Mouse (Mus musculus) erythroblast, embryonic 14.5 days (primary cell): ENCODE measurements around the gene Ksr1. TPM values are rescaled to one million over a fixed set of nuclear protein-coding genes. Genes with fewer than 3 reads are reported as not detected.

Source experiments
- H3K27me3 ChIP-seq: 2 replicates; pipeline ENCODE4 v1.6.1; 2012; ENCODE audit warnings: inconsistent platforms; ENCODE audit not compliant: control insufficient read depth
- H3K36me3 ChIP-seq: 2 replicates; pipeline ENCODE4 v1.6.1; 2012; ENCODE audit warnings: mild to moderate bottlenecking, inconsistent platforms; ENCODE audit not compliant: control insufficient read depth
- H3K4me1 ChIP-seq: 2 replicates; pipeline ENCODE4 v1.6.1; 2012; ENCODE audit warnings: inconsistent platforms; ENCODE audit not compliant: control insufficient read depth
- H3K4me3 ChIP-seq: replicated peaks from 2 replicates; pipeline ENCODE3; 2012; ENCODE audit warnings: moderate library complexity, mild to moderate bottlenecking, inconsistent platforms
- H3K9me3 ChIP-seq: 2 replicates; pipeline ENCODE4 v1.6.1; 2012; ENCODE audit warnings: low read length, inconsistent platforms, mixed read lengths; ENCODE audit not compliant: control insufficient read depth
- GATA1 ChIP-seq: IDR thresholded peaks from 2 replicates; pipeline ENCODE4 v1.6.1; 2012; ENCODE audit warnings: low read length, inconsistent platforms, mixed read lengths
- TAL1 ChIP-seq: IDR thresholded peaks from 3 replicates; pipeline ENCODE4 v1.6.1; 2012; ENCODE audit warnings: low read length, inconsistent platforms, mixed read lengths
- polyA plus RNA-seq: library from polyadenylated mRNA; stranded (reverse); fragments of >175 nt; gene quantifications from 2 replicates; pipeline ENCODE4 v1.2.3, GENCODE M21; 2012

Gene Ksr1
- polyA plus RNA-seq, 1 experiment: 4.4 TPM

DNA sequence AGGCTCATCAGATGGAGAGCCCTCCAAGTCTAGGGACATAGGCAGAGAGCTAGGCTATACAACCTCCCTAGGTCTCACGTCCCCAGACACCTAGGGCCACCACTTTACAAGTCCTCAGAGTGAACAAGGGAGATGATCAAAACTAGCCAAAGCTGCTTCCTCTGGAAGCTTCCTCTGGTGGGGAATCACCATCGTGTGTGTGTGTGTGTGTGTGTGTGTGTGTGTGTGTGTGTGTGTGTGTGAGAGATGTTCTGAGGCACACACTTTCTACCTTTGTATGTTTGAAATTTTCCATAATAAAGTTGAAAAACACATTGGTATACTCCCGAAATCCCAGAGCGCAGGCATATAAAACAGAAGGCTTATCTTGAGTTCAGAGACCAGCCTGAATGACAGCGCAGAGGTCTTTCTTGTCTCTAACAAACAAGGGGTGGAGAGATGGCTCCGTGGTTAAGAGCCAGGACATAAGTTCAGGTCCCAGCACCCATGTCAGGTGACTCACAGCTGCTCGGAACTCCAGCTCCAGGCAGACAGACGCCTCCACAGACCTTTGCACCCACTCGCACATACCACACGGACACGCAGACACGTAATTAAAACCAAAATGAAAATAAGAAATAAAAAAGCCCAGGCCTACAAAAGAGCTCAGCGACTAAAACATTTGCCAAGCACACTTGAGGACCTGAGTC, 11.6 kb downstream of the Ksr1 start:
- TF ChIP-seq GATA1 (no peak), TAL1 (no peak)
- no peak overlapping the region for H3K4me3 ChIP-seq
- H3K36me3 ChIP-seq: no peaks in the 10 kb centered on the region
- H3K9me3 ChIP-seq: peaks cover 3% of the 10 kb centered on the region
- no peaks in the 10 kb centered on the region; the same call in 1 of the 2 replicates for H3K4me1 ChIP-seq
- H3K27me3 ChIP-seq: no peaks in the 10 kb centered on the region

DNA sequence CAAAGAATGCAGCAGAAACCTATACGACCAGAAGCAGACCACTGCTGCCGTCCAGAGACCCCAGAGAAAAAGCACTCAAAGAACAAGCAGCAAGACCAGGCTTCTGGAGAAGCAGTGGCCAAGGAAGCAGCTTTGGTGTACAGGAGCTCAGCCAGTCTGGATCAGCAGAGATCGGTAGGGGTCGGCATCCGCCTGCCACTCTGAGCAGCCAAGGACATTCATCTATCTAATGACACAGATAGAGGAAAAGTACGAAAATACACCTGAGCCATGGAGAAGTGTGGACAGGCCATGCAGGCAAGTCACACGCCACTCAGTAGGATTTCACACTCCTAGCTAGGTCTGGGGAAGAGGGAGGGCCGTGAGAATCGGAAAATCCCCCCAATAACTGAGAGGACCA, 12.2 kb downstream of the Ksr1 start:
- peaks cover 3% of the 10 kb centered on the region for H3K9me3 ChIP-seq
- peaks cover 2% of the 10 kb centered on the region; the same call in 1 of the 2 replicates for H3K4me1 ChIP-seq
- no peaks in the 10 kb centered on the region for H3K36me3 ChIP-seq
- H3K4me3 ChIP-seq: no peak overlapping the region
- H3K27me3 ChIP-seq: no peaks in the 10 kb centered on the region
- TF ChIP-seq TAL1 (no peak), GATA1 (no peak)

DNA sequence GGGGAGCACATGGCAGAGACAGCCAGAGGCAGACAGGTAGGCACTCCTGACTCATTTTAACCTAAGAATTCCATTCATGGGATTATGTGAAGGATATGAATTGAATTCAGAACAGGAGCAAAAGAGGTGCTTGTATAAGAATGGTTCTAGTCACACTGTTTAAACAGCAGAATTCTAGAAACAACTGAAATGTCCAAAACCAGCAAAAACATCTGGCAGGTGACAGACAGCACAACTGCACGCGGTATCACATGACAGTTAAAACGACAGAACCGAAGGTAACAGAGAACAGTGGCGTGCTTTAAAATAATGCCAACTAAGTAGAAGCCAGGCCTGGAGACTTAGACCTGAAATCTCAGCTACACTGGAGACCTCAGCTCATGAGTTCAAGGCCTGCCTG, 13.2 kb downstream of the Ksr1 start:
- peaks cover 3% of the 10 kb centered on the region for H3K9me3 ChIP-seq
- H3K27me3 ChIP-seq: no peaks in the 10 kb centered on the region
- no peaks in the 10 kb centered on the region for H3K36me3 ChIP-seq
- no peak overlapping the region for H3K4me3 ChIP-seq
- H3K4me1 ChIP-seq: peaks cover 2% of the 10 kb centered on the region; the same call in 1 of the 2 replicates
- TF ChIP-seq TAL1 (no peak), GATA1 (no peak)

DNA sequence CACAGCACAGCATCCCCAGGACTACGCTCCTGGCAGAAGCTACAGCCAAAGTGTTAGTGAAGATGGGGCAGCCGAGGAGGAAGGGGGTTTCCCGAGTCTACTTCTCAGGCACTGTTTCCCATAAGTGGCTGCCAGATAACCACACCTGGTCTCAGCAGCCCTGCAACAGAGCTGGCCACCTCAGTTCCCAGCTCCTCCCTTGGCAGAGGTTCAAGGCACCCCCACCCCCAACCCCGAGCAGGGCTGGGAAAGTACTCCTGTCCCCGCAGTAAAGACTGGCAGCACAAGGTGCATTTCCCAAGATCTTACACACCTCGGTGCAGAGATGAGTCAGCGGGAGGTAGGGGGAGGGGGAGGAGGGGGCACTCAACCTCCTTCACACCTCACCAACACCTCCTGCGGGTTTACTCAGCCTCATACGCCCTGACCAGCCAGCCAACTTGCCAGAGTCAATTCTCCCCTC, 14.2 kb downstream of the Ksr1 start:
- H3K4me1 ChIP-seq: peaks cover 2% of the 10 kb centered on the region; the same call in 1 of the 2 replicates
- no peak overlapping the region for H3K4me3 ChIP-seq
- TF ChIP-seq TAL1 (no peak), GATA1 (no peak)
- peaks cover 3% of the 10 kb centered on the region for H3K9me3 ChIP-seq
- no peaks in the 10 kb centered on the region for H3K27me3 ChIP-seq
- no peaks in the 10 kb centered on the region for H3K36me3 ChIP-seq

DNA sequence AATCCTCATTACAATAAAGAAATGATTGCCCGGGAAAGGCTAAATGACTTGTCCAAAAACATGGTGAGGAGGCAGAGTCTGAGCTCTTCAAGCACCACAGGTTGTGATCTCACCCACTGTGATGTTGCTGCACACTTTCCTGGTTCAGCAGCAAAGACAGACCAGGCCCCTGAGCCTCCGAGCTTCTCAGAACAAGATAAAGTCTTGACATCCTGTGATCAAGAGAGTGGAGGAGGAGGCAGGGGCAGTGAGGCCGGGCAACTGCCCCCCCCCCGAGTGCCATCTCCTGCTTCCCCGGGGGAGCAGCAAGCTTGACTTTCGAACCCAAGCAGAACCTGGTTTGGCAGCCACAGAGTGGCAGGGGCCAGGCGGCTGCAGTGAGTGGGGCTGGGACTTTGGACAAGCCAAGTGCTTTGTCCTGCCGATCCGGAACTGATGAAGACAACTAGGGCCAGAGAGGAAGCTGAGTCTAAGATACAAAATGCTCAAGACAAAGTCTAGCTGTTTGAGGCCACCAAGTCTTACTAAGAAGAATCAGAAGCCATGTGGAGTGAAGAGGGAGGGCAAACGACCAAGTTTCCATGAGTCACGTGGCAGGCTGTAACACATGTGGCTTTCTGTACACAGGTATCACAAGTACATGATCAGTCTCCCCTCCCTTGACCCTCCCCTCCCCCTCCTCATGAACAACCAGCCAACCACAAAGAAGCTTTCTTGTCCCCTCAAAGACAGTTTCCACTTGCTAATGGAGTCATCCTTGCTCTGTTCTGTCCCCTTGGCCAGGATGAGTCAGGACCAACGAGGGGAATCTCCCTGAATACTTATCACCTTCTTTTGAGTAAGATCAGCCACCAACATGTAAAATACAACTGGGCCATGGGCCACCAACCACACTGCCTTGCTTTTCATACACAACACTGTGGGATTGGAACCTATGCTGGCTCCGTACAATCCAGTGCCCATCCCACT, 16.5 kb downstream of the Ksr1 start:
- peaks cover 2% of the 10 kb centered on the region; the same call in 1 of the 2 replicates for H3K4me1 ChIP-seq
- no peaks in the 10 kb centered on the region for H3K27me3 ChIP-seq
- no peaks in the 10 kb centered on the region for H3K36me3 ChIP-seq
- H3K9me3 ChIP-seq: no peaks in the 10 kb centered on the region
- TF ChIP-seq GATA1 (no peak), TAL1 (no peak)
- no peak overlapping the region for H3K4me3 ChIP-seq

DNA sequence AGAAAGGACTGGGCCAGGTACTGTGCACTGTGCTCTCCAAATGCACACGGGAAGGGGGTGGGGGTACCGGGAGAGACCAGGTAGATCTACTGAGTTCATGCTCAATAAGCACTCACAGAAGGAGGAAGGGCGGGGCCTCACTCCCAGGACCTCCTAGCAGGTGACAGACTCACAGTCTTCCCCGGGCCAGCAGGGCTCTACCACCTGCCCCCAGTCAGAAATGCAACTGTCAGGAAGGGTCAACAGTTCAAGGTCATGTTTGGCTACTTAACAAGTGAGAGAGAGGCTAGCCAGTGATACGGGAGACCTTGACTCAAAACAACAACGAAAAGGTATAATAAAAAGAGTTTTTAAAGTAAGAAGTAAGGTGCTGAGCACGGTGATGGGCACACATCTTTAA, 18.0 kb downstream of the Ksr1 start:
- Histone ChIP-seq H3K9me3 (no peaks in the 10 kb centered on the region), H3K27me3 (no peaks in the 10 kb centered on the region), H3K4me1 (peaks cover 2% of the 10 kb centered on the region; the same call in 1 of the 2 replicates), H3K4me3 (no peak overlapping the region), H3K36me3 (no peaks in the 10 kb centered on the region)
- TF ChIP-seq TAL1: no peak
- TF ChIP-seq GATA1: no peak

DNA sequence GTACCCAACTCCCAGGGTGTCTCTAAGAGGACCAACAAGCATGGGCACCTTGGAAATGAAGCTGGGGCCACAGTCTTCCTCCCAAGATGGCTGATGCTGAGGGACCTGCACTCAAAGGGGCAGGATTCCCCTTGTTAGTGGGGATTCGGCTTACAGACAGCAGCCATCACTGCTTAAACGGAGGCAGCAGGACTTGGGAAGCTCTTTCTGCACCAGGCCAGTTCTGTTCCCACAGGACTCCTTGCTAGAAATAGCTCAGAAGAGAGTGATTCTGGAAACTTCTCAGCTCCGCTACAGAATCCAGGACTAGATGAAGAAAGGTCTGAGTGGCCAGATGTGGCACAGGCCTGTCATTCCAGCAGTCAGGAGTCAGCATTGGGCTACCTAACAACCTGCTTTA, 19.2 kb downstream of the Ksr1 start:
- Histone ChIP-seq H3K4me1 (peaks cover 2% of the 10 kb centered on the region; the same call in 1 of the 2 replicates), H3K4me3 (no peak overlapping the region), H3K27me3 (no peaks in the 10 kb centered on the region), H3K36me3 (no peaks in the 10 kb centered on the region), H3K9me3 (no peaks in the 10 kb centered on the region)
- TF ChIP-seq GATA1: no peak
- no peak for TF ChIP-seq TAL1

DNA sequence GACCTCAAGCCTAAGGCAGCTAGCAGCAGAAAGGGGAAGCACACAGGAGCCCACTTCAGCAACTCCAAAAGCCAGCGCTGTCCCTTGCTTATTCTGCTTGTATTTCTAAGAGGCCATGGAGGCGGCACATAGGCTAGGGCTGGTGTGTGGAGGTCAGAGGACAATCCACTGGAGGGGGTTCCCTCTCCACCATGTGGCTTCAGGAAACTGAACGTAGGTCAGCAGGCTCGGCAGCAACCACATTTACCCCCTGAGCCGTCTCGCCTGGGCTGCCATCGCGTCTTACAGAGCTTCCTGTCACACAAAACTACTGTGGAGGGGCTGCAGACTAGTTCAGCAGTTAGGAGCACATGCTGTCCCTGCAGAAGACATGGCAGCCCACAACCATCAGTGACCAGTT, 20.4 kb downstream of the Ksr1 start:
- H3K36me3 ChIP-seq: no peaks in the 10 kb centered on the region
- no peaks in the 10 kb centered on the region for H3K9me3 ChIP-seq
- no peak for TF ChIP-seq TAL1
- no peak for TF ChIP-seq GATA1
- H3K27me3 ChIP-seq: no peaks in the 10 kb centered on the region
- peaks cover 2% of the 10 kb centered on the region; the same call in 1 of the 2 replicates for H3K4me1 ChIP-seq
- no peak overlapping the region for H3K4me3 ChIP-seq

DNA sequence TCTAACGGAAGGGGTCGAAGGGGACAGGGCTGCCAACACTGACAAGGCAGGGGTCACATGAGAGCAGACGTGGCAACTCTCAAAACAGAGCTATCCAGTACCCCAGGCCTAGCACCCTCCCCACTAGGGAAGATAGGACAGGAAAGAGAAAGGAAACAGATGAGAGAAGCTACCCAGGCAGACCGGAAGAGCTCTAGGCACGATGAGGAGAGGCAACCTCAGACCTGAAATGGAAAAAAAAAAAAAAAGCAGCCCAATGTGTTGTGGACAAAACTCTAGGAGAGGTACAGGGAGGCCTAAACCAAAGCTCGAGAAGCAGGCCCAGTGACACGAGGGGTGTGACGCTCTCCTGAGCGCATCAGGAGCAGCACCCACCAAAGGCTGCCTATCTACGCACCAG, 23.7 kb downstream of the Ksr1 start:
- TF ChIP-seq GATA1 (no peak), TAL1 (no peak)
- no peaks in the 10 kb centered on the region; the same call in 1 of the 2 replicates for H3K4me1 ChIP-seq

More for the DNA sequence above, 23.7 kb downstream of the Ksr1 start:
- Histone ChIP-seq H3K4me3 (no peak overlapping the region), H3K9me3 (no peaks in the 10 kb centered on the region), H3K36me3 (no peaks in the 10 kb centered on the region), H3K27me3 (no peaks in the 10 kb centered on the region)
